Mouse (Mus musculus) cerebellum, adult 11-12 months (tissue): Measurements from ENCODE around the gene Mcf2l.

Experiments used
- DNase-seq: peaks from one replicate; pipeline ENCODE4 v3.0.0; 2022

Gene Mcf2l

GRCm38 (mm10) chr8:12915187-12916006 lies 41.8 kb downstream of the Mcf2l start:
- peak; percentile 80 for DNase-seq

DNA sequence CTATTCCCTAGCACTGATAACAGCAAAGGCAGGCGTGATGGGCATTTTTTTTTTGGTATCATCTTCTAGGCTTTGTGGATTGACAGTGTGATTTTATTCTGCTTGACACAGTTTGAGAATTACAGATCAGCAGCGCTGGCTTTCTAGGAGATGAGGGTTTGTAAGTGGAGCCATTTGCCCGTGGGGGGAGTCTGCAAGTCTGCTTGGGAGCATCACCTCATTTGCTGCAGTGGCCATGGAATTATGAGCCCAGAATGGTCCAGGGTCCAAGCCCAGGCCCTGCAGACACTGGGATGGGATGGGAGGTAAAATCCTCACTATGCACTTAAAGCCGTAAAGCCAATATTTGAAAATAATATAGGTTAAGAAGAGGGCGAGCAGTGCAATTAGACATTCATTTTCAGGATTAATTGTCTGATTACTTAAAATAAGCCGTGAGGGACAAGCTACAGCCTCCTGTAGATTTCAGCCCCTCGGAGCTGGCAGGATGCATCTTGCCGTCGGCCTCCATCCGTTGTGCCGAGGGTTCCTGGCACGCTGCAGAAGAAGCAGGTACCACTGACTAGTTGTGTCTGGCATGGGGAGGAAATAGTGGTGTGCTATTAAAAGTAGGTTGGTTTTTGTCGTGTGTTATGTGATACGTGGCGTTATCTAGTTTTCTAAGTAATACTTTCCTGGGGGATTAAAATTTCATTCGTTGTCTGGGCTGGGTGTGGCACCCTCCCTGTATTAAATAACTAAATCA lies 42.7 kb downstream of the Mcf2l start:
- no peak for DNase-seq

GRCm38 (mm10) chr8:12917029-12917428 lies 43.4 kb downstream of the Mcf2l start:
- peak; percentile 74 for DNase-seq

- no peak for DNase-seq
These were observed 44.2 kb downstream of the Mcf2l start for GRCm38 (mm10) chr8:12917831-12918230.

GRCm38 (mm10) chr8:12920599-12920998 lies 47.0 kb downstream of the Mcf2l start:
- DNase-seq, result no peak

DNA sequence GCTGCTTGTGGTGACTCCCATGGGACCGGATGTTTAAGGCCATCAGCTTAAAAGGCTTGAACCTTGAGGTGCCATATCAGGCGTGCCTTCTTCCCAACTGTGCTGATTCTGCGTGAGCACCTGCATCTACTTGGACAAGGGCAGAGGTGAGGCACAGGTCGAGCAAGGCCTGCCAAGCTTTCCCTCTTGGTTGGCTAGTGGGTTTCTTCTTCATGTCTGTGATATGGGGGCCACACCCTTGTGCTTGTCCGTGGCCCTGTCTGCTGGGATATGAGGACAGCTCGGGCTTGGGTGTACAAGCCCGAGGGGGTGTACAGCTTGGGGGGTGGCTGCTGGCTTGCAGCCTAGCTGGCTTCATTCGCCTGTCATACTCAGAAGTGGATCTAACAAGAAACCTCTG lies 51.4 kb downstream of the Mcf2l start:
- DNase-seq, result peak; percentile 37

- peak; percentile 57 for DNase-seq
These were observed 52.4 kb downstream of the Mcf2l start for GRCm38 (mm10) chr8:12925941-12926381.

DNA sequence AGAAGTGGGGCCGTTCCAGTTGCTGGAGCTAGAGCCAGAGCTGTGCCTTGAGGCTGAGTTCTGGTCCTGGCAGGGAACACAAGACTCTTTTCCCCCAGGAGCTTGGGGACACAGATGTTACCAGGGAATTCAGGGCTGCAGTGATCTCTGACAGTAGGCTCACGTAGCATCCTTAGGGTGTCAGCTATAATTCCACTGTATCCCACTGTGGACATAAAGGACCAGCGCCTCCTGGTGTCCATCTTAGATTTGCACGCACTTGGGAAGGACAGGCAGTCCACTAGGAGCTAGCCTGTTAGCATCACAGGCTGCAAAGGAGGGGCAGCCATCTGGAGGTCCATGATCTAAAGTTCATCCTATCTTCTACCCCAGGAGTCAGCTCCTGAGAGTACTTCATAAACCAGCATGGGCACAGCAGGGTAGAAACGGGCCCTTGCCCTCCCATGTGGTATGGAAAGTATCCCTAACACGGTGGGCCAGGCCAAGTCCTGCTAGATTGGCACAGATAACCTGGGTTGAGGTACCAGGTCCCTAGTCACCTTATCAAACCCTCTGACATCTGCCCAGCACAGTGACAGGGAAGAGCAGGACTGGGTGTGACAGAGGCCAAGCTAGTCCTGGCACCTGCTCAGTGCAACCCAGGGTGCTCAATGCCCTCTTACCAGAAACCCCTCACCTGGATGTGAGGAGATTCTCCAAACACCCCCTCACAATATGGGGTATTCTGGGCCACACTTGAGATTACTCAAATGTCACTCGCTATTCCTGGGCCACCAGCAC lies 53.8 kb downstream of the Mcf2l start:
- DNase-seq, result peak; percentile 84

GRCm38 (mm10) chr8:12928033-12928432 lies 54.4 kb downstream of the Mcf2l start:
- DNase-seq, result peak; percentile 79

GRCm38 (mm10) chr8:12928931-12929330 lies 55.3 kb downstream of the Mcf2l start:
- DNase-seq, result no peak

GRCm38 (mm10) chr8:12930290-12930689 lies 56.7 kb downstream of the Mcf2l start:
- no peak for DNase-seq

DNA sequence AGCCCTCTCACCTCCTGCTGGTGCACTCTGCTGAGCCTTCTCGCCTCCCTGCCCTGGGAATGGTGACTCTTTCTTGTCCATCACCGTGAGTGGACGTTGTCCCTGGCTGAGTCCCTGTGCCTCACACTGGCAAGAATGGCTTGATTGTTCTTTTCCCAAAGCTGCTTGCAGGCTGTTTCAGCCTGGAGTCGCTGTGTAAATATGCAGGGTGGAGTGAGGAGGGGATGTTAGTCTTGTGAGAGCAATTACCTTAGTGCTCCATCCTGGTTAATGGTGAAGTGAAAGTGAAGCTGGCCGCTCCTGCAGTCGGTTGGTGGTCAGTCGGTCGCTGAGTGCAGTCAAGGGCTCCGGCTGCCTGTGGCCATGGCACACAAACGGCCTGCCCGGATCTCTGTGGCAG lies 57.8 kb downstream of the Mcf2l start:
- no peak for DNase-seq

- no peak for DNase-seq
These were observed 58.9 kb downstream of the Mcf2l start for GRCm38 (mm10) chr8:12932520-12932919.

DNA sequence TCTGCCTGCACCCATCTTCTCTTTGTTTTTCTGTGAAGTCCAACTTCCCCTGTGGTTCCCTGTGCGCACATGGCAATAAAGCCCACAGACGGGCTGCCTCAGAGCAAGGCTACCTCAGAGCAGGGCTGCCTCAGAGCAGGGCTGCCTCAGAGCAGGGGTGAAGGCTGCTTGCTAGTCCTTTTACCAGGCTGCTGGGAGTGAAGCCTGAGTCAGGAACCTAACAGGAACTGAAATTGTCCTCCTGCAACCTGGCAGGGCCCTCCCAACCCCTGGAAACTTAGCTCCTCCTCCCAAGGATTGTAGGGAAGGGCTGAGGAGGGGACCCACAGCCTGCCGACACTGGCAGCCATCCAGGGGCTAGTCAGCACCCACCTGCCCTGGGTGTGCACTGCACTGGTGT lies 60.2 kb downstream of the Mcf2l start:
- no peak for DNase-seq

GRCm38 (mm10) chr8:12934453-12935043 lies 60.9 kb downstream of the Mcf2l start:
- no peak for DNase-seq

GRCm38 (mm10) chr8:12940549-12940948 lies 66.9 kb downstream of the Mcf2l start:
- peak; percentile 64 for DNase-seq

DNA sequence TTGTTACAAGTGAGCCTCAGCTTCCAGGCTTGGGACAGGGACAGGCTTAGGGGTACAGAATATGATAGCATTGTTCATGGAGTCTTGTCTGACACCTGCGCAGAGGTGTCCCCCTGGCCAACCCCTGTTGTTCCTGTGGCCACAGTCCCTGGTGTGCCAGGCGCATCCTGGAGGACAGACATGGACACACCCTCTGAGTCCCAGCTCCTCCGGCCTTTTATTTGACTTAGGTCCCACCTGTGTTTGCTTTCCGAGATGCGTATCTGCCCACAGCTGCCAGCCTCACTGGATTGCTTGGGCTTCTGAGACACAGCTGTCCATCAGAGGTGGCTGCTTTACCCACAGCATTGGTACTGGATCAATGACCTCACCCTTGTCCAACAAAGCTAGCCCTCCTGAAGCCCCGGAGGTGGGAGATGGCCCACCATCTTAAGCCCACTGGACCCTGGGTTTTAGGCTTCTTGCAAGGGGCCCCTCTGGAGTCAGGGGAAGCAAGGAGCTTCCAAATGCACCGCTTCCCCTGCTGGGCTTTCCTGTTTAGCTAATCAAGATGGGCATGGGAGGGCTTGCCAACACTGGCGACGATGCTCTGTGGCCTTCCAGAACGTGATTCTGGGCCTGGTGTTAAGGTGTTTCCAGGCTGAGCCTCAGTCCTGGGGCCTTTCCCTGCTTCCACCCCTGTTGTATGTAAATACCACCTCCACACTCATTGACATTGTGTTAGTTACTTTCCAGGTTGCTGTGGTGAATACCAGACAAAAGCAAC lies 67.7 kb downstream of the Mcf2l start:
- DNase-seq, result no peak

DNA sequence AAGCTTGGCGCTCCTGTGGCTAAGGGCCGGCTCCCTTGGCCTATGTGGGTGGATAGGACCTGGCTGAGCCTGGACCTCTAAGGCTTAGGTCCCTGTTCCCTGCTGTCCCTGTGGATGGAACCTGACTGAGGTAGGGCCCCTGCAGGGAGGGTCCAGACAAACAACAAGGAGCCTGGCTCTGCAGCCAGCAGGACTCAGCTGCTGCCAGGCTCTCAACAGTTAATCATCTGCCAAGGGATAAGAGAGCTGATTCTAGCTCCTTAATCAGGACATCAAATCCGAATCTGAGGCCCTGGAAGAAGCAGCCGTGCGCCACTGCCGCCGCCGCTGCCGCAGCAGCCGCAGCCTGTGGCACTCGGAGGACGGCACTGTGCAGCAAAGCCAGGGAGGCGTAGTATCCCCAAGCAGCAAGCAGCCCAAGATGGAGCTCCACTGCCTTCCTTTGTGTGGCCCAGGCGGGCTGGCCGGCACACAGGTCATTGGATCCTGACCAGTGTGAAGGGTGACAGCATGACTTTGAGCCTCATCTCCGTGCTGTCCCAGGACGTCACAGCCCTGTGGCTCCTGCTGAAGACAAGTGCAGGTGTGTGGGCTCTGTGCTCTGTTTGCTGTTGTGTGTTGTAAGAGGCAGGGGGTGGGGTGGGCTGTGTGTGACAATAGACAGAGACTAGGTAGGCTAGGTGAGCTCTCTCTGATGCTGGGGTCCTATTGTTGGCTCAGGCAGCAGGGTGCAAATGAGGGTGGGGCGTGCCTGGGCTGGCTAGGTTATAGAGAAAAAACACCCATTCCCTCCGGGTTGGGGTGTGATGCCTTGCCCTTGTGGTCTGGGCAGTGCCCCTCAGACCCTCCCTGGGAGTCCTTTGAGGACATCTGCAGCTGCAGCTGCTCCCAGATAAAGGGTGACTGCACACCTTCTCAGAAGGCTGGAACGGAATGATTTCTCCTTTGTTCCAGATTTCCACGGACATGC lies 74.3 kb downstream of the Mcf2l start:
- peak; percentile 68 for DNase-seq

- peak; percentile 70 for DNase-seq
These were observed 75.0 kb downstream of the Mcf2l start for GRCm38 (mm10) chr8:12948574-12948961.

- DNase-seq, result peak; percentile 72
These were observed 77.5 kb downstream of the Mcf2l start for GRCm38 (mm10) chr8:12951051-12951630.

- no peak for DNase-seq
These were observed 79.1 kb downstream of the Mcf2l start for GRCm38 (mm10) chr8:12952699-12953098.
